Mouse (Mus musculus): ENCODE measurements around the gene Efcab6. TPM values are rescaled to one million over a fixed set of nuclear protein-coding genes. Genes with fewer than 3 reads are reported as not detected.

Efcab6 gene
- polyA plus RNA-seq, 1 experiment from 2014 or later: 0.10 TPM

DNA sequence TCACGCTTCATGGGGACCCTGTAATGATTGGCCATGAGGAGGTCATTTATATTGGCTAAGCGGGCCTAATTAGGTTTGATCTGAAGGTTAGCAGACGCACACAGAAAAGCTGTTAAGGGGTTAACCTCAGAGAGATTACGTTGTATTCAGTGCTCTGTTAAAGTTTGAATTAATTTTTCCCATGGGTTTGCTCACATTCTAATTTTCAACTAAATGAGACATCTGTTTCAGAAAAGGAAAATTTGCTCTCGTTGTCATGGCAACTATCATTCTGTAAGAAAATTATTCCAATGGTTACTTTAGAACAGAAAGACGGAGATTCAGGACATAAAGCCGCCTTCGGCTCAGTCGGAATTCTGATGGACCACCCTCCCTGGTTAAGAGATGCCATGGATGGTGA is 217.0 kb downstream of the Efcab6 start:
- no peak overlapping the region for H3K4me2 ChIP-seq (replicated peaks)
- H3K9me3 ChIP-seq: no peaks in the 10 kb centered on the region
- no peak overlapping the region for H3K4me3 ChIP-seq (replicated peaks)
- no peaks in the 10 kb centered on the region for H3K36me3 ChIP-seq
- no peaks in the 10 kb centered on the region for H3K4me1 ChIP-seq (replicated peaks)
- no peak overlapping the region for H3K9ac ChIP-seq
- WGBS: 76% methylated on average over 9 of the region's 9 CpGs
- no peak overlapping the region for H3K27ac ChIP-seq
- no peaks in the 10 kb centered on the region for H3K27me3 ChIP-seq (replicated peaks)
- ATAC-seq: no peak

DNA sequence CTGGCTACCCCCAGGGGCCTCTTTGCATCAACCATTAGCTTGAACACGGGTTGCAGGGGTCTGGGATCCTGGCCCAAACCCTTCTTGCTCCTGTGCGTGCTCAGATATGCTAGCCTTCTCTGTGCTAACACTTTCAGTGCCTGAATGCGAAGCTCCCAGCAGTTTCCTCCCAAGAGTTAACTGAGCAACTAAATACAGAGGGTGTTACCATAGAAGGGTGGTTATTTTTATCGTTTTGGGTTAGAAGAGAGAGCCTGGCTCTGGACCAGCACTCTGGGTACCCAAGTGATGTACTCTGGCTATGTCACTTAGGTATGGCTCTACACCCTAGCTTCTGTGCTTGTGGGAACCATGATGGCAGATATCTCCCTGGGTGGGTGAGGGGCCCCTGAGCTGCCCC is 217.7 kb downstream of the Efcab6 start:
- H3K36me3 ChIP-seq: no peaks in the 10 kb centered on the region
- H3K4me1 ChIP-seq (replicated peaks): no peaks in the 10 kb centered on the region
- no peaks in the 10 kb centered on the region for H3K9me3 ChIP-seq
- no peak for ATAC-seq
- no peak overlapping the region for H3K4me3 ChIP-seq (replicated peaks)
- no peak overlapping the region for H3K4me2 ChIP-seq (replicated peaks)
- H3K27ac ChIP-seq: no peak overlapping the region
- WGBS: 71% methylated on average over 4 of the region's 4 CpGs
- H3K27me3 ChIP-seq (replicated peaks): no peaks in the 10 kb centered on the region
- H3K9ac ChIP-seq: no peak overlapping the region

DNA sequence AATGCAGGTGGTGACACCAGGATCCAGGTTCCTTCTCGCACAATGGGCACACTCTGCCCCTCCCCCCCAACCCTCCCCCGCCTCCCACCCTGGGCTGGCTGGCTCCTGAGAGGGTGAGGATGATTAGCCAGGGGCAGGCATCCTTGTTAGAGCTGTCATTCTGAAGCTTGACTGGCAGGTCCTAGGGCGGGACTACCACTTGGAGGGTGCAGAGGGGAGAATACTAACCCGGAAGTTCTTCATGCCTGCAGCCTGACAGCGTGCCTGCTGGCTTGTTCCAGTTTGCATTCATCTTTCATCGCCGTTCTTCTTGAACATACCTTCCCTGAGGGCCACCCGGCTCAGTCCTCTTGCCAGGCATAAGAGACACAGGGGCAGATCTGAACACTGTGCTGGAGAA is 218.6 kb downstream of the Efcab6 start:
- no peak for ATAC-seq
- no peak overlapping the region for H3K9ac ChIP-seq
- H3K9me3 ChIP-seq: no peaks in the 10 kb centered on the region
- no peak overlapping the region for H3K4me2 ChIP-seq (replicated peaks)
- H3K27ac ChIP-seq: no peak overlapping the region
- H3K4me3 ChIP-seq (replicated peaks): no peak overlapping the region
- 40% methylated on average over 8 of the region's 8 CpGs for WGBS
- no peaks in the 10 kb centered on the region for H3K4me1 ChIP-seq (replicated peaks)
- H3K36me3 ChIP-seq: no peaks in the 10 kb centered on the region
- no peaks in the 10 kb centered on the region for H3K27me3 ChIP-seq (replicated peaks)

DNA sequence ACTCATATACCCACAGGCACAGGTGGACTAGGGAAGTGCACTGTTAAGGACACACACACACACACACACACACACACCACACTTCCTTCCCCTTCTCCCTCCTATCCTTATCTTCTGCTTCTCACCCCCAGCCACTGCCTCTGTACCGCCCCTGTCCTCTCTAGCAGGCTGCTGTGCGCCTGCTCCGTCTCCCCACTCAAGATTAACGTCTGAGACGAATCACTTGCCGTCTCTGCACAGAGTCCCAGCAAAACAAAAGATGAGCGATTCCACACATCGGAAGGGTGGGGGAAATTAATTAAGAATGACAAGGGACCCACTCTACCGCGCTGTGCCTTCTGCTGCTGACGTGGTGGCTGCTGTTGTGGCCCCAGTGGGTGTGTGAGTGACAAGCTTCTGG is 219.4 kb downstream of the Efcab6 start:
- Histone ChIP-seq H3K4me1 (replicated peaks) (no peaks in the 10 kb centered on the region), H3K36me3 (no peaks in the 10 kb centered on the region), H3K4me2 (replicated peaks) (no peak overlapping the region), H3K27me3 (replicated peaks) (no peaks in the 10 kb centered on the region), H3K9me3 (no peaks in the 10 kb centered on the region), H3K9ac (no peak overlapping the region), H3K4me3 (replicated peaks) (no peak overlapping the region), H3K27ac (no peak overlapping the region)
- no peak for ATAC-seq
- WGBS: 53% methylated on average over 11 of the region's 11 CpGs

DNA sequence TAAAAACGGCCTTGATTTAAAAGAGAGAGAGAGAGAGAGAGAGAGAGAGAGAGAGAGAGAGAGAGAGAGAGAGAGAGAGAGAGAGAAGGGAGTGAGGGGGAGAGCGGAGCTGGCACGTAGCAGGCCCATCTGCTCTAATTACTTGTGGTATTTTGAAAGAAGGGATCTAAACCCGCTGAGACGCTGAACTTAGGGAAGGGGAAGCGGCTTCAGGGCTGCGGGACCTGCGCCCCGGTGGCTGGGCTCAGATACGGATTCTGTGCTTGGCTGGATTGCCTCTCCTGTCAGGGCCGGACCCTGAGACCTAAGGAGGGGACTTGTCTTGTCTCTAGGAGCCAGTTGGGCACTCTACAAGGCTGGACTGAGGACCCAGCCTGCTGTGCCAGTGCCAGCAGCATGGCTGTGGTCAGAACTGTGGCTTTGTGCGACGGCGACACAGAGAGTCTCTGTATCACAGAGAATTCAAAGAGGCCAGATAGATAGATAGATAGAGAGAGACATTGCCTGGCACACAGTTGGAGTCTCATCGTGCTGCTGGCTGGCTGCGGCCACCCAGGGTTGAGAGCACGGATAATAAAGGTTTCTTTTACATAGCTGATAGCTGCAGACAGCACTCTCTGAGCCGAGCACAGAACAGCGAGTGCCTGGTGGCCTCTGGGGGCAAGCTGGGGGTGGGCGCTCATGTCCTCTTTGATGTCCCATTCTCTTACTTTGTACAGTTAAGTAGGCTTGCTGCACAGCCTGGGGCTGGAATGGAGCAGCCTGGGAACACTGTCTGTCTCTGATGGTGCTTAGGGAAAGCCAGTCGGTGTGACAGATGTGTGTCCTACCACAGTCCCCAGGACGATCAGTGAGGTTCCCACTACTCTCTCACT is 222.0 kb downstream of the Efcab6 start:
- H3K4me1 ChIP-seq (replicated peaks): no peaks in the 10 kb centered on the region

DNA sequence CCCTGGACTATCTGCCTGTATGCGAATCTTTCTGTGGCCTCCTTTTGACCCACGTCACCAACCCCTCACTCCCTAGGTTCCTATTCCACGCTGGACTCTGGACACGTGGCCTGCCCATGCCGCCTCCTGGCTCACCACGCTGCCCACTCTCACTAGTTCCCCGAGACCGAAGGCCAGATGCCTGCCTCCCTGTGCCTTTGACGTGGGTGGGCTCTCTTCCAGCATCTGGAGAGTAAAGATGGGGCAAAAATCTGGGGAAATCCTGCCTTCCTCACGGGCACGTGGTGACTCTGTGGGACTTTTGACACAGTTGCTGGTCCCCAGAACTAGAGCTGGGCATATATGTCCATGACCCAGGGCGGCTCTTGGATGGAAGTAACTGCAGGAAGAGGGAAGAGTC is 222.8 kb downstream of the Efcab6 start:
- WGBS: 79% methylated on average over 12 of the region's 12 CpGs
- no peak overlapping the region for H3K4me3 ChIP-seq (replicated peaks)
- H3K9me3 ChIP-seq: no peaks in the 10 kb centered on the region
- no peak for ATAC-seq
- H3K36me3 ChIP-seq: no peaks in the 10 kb centered on the region
- H3K27me3 ChIP-seq (replicated peaks): no peaks in the 10 kb centered on the region
- H3K4me1 ChIP-seq (replicated peaks): no peaks in the 10 kb centered on the region
- no peak overlapping the region for H3K27ac ChIP-seq
- H3K9ac ChIP-seq: no peak overlapping the region
- no peak overlapping the region for H3K4me2 ChIP-seq (replicated peaks)

More for the DNA sequence above, 222.0 kb downstream of the Efcab6 start:
- Histone ChIP-seq H3K4me3 (replicated peaks) (no peak overlapping the region), H3K9me3 (no peaks in the 10 kb centered on the region), H3K27me3 (replicated peaks) (no peaks in the 10 kb centered on the region), H3K4me2 (replicated peaks) (no peak overlapping the region), H3K27ac (no peak overlapping the region), H3K9ac (no peak overlapping the region), H3K36me3 (no peaks in the 10 kb centered on the region)
- ATAC-seq: no peak
- WGBS: 57% methylated on average over 22 of the region's 22 CpGs

DNA sequence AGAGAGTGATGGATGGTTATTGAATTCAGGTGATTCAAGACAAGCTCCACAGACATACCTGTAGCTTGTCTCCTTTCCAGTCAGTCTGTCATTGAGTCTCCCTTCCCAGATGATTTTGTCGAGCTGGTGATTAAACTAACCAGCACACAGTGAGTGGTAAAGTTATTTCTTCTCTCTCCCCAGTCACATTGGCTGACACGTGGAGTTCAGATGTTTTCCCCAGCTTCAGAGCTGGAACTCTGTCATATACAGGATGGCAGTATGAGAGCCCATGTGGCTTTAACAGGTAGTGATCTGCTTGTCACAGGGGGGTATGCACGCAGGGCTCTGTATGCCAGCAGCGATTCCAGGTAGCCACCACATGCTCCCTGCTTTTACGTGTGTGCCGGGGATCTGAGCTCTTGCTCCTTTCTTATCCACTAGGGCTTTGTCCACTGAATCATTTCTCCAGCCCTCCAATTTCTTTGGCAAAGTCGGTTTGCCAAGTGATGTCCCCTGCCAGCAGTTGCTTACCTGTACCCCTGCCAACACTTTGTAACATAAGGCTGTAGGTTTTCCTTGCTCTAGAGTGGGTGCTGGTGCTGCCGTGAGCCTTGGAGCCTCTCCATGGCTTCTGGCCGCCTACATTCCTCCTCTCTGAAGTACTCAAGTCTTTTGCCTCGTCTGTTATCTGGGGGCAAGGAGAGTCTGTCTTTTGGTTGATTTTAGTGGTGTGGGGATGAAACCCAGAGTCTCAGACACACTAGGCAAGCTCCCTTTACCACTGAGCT is 224.0 kb downstream of the Efcab6 start:
- Histone ChIP-seq H3K9ac (no peak overlapping the region), H3K4me2 (replicated peaks) (no peak overlapping the region), H3K36me3 (no peaks in the 10 kb centered on the region), H3K27me3 (replicated peaks) (no peaks in the 10 kb centered on the region), H3K27ac (no peak overlapping the region), H3K4me1 (replicated peaks) (no peaks in the 10 kb centered on the region), H3K4me3 (replicated peaks) (no peak overlapping the region), H3K9me3 (no peaks in the 10 kb centered on the region)
- no peak for ATAC-seq
- WGBS: 69% methylated on average over 10 of the region's 10 CpGs

DNA sequence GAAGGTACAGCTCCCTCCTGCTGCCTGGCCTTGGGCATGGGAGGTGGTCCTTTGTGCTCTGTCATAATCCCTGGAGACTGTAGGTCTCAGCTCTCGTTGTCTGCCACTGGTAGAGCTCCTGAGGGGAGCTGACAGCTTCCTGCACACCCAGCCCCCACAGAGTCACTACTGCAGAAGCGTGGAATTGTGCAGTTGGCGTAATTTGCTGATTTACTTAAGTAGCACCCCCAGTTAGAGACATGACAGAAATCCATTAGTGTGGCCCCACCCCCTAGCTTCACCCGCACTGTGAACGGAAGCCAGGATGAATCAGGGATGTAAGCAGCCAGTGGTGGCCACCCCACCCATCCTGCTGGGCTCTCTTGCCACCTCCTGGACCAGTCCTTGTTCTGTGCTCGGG is 232.9 kb downstream of the Efcab6 start:
- H3K9me3 ChIP-seq: no peaks in the 10 kb centered on the region
- H3K4me2 ChIP-seq (replicated peaks): no peak overlapping the region
- no peaks in the 10 kb centered on the region for H3K27me3 ChIP-seq (replicated peaks)
- WGBS: 55% methylated on average over 6 of the region's 6 CpGs
- H3K9ac ChIP-seq: no peak overlapping the region
- no peaks in the 10 kb centered on the region for H3K4me1 ChIP-seq (replicated peaks)
- H3K27ac ChIP-seq: no peak overlapping the region
- no peak for ATAC-seq
- H3K4me3 ChIP-seq (replicated peaks): no peak overlapping the region
- no peaks in the 10 kb centered on the region for H3K36me3 ChIP-seq

DNA sequence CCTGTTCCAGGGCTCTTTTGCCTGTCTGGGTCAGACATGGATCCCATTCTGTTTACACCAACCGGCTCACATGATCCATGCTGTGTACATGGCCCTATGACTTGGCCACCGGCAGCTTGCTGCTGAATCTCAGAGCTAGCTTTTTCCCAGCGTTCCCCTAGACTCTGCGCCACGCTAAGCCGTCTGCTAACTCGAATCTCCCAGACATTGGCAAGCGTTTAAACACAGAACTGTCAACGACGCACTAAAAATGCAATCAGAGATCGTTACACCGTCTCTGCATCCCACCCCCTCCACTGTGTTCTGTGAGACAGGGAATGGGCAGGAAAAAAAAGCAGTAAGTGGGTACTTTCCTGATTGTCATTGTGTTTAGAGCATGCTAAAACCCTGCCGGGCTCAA is 236.0 kb downstream of the Efcab6 start:
- Histone ChIP-seq H3K9me3 (no peaks in the 10 kb centered on the region), H3K4me2 (replicated peaks) (no peak overlapping the region), H3K27ac (no peak overlapping the region), H3K4me1 (replicated peaks) (no peaks in the 10 kb centered on the region), H3K4me3 (replicated peaks) (no peak overlapping the region), H3K9ac (no peak overlapping the region), H3K27me3 (replicated peaks) (no peaks in the 10 kb centered on the region), H3K36me3 (no peaks in the 10 kb centered on the region)
- WGBS: 72% methylated on average over 13 of the region's 13 CpGs
- ATAC-seq: no peak

DNA sequence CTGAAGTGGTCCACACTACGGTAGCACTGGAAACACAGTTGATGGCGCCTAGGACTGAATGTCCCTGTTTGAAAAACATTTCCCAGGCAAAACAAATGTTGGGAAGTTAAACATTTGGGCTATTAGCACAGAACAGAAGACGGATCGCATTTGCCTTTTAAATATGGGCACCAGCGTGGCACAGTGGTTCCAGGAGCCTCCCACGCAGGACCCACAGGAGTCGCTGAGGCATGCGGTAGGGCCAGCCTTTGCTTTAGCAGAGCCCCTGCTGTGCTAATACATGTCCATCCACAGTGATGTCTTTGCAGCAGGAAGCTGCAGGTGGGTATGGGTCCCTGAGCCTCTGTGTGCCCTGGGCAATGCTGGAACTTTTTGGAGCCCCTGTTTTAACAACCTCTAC is 237.2 kb downstream of the Efcab6 start:
- 79% methylated on average over 8 of the region's 8 CpGs for WGBS
- no peaks in the 10 kb centered on the region for H3K27me3 ChIP-seq (replicated peaks)
- ATAC-seq: no peak
- H3K9ac ChIP-seq: no peak overlapping the region
- no peaks in the 10 kb centered on the region for H3K36me3 ChIP-seq
- H3K4me2 ChIP-seq (replicated peaks): no peak overlapping the region
- no peaks in the 10 kb centered on the region for H3K4me1 ChIP-seq (replicated peaks)
- no peak overlapping the region for H3K4me3 ChIP-seq (replicated peaks)
- no peak overlapping the region for H3K27ac ChIP-seq
- 0 out of 2 replicates have a peak, but pooled peaks cover 2% of the 10 kb centered on the region for H3K9me3 ChIP-seq
